Mouse (Mus musculus) MEL (cell line): ENCODE data around the gene Borcs5. TPM values are rescaled to one million over a fixed set of nuclear protein-coding genes. Genes with fewer than 3 reads are reported as not detected.

Experiments
- DNase-seq: peaks from one replicate; pipeline ENCODE4 v3.0.0; 2011; ENCODE audit warnings: low read depth, low spot score
- H3K27ac ChIP-seq: 2 replicates; pipeline ENCODE4 v1.5.1; 2012; ENCODE audit warnings: low read depth, mild to moderate bottlenecking, control low read depth, low read length, moderate library complexity; ENCODE audit not compliant: control insufficient read depth
- H3K27me3 ChIP-seq, 2 experiments: fragments of 150-350 bp in 1 of 2; sonication (generic) in 1 of 2; 2 replicates each; pipeline ENCODE4 v1.6.1; 2012; ENCODE audit warnings: low read length in 2 of 2, mild to moderate bottlenecking in 2 of 2, improper control_type of control experiment in 1 of 2, moderate library complexity in 1 of 2; ENCODE audit not compliant: insufficient read depth in 2 of 2, control insufficient read depth in 1 of 2
- H3K36me3 ChIP-seq, 2 experiments: 2 replicates each; pipeline ENCODE4 v1.6.1; 2012 to 2014; ENCODE audit warnings: low read length in 2 of 2, improper control_type of control experiment in 1 of 2, inconsistent platforms in 1 of 2, mild to moderate bottlenecking in 1 of 2; ENCODE audit not compliant: insufficient read depth in 2 of 2, control insufficient read depth in 1 of 2
- H3K4me1 ChIP-seq, 2 experiments: fragments of 150-350 bp in 1 of 2; sonication (generic) in 1 of 2; 2 replicates each; pipeline ENCODE4 v1.6.1; 2012; ENCODE audit warnings: low read length in 2 of 2, improper control_type of control experiment in 1 of 2, mild to moderate bottlenecking in 1 of 2; ENCODE audit not compliant: insufficient read depth in 2 of 2, control insufficient read depth in 1 of 2
- H3K4me3 ChIP-seq, 2 experiments: fragments of 150-350 bp in 1 of 2; sonication (generic) in 1 of 2; 2 replicates each; pipeline ENCODE4 v1.5.1; 2012; ENCODE audit warnings: low read depth in 2 of 2, low read length in 2 of 2, mild to moderate bottlenecking in 2 of 2, moderate library complexity in 2 of 2, control low read depth in 1 of 2, improper control_type of control experiment in 1 of 2; ENCODE audit not compliant: control insufficient read depth in 1 of 2, insufficient read depth in 1 of 2
- H3K79me2 ChIP-seq: 2 replicates; pipeline ENCODE4 v1.6.1; 2012; ENCODE audit warnings: mild to moderate bottlenecking, low read length, moderate library complexity; ENCODE audit not compliant: control insufficient read depth, poor library complexity, insufficient read depth
- H3K9ac ChIP-seq: 2 replicates; pipeline ENCODE4 v1.6.1; 2012; ENCODE audit warnings: low read depth, mild to moderate bottlenecking, control low read depth, low read length, moderate library complexity; ENCODE audit not compliant: control insufficient read depth, poor library complexity, severe bottlenecking
- H3K9me3 ChIP-seq: fragments of 150-350 bp; sonication (generic); replicated peaks from 2 replicates; pipeline ENCODE4 v1.6.1; 2012; ENCODE audit warnings: mild to moderate bottlenecking, low read length, improper control_type of control experiment, moderate library complexity; ENCODE audit not compliant: insufficient read depth
- CHD2 ChIP-seq: IDR thresholded peaks from 2 replicates; pipeline ENCODE4 v1.6.1; 2011; ENCODE audit warnings: low read length, improper control_type of control experiment
- CTCF ChIP-seq, 3 experiments: IDR thresholded peaks in 2 of 3; conservative IDR thresholded peaks in 1 of 3; 2 replicates each; pipeline ENCODE4 v1.5.1; 2011 to 2012; ENCODE audit warnings: low read length in 3 of 3, low read depth in 2 of 3, mild to moderate bottlenecking in 2 of 3, improper control_type of control experiment in 1 of 3, inconsistent platforms in 1 of 3, mixed read lengths in 1 of 3, moderate library complexity in 1 of 3; ENCODE audit not compliant: control insufficient read depth in 1 of 3, insufficient read depth in 1 of 3, poor library complexity in 1 of 3, severe bottlenecking in 1 of 3
- E2F4 ChIP-seq: IDR thresholded peaks from 2 replicates; pipeline ENCODE4 v1.6.1; 2011; ENCODE audit warnings: low read depth, low read length, improper control_type of control experiment, borderline replicate concordance
- ELF1 ChIP-seq: IDR thresholded peaks from 2 replicates; pipeline ENCODE4 v1.6.1; 2014; ENCODE audit warnings: low read depth, mild to moderate bottlenecking, inconsistent platforms, low read length, improper control_type of control experiment, moderate library complexity
- EP300 ChIP-seq, 2 experiments: IDR thresholded peaks; 2 replicates each; pipeline ENCODE4 v1.6.1; 2011; ENCODE audit warnings: improper control_type of control experiment in 2 of 2, low read length in 2 of 2, low read depth in 1 of 2, mild to moderate bottlenecking in 1 of 2
- GATA1 ChIP-seq: IDR thresholded peaks from 2 replicates; pipeline ENCODE4 v1.6.1; 2011; ENCODE audit warnings: low read depth, low read length, improper control_type of control experiment
- HCFC1 ChIP-seq: IDR thresholded peaks from 2 replicates; pipeline ENCODE4 v1.6.1; 2012; ENCODE audit warnings: low read depth, mild to moderate bottlenecking, inconsistent platforms, low read length, improper control_type of control experiment, moderate library complexity
- MAX ChIP-seq: IDR thresholded peaks from 2 replicates; pipeline ENCODE4 v1.6.1; 2011; ENCODE audit warnings: low read length, improper control_type of control experiment
- MAZ ChIP-seq: IDR thresholded peaks from 2 replicates; pipeline ENCODE4 v1.6.1; 2012; ENCODE audit warnings: low read depth, mild to moderate bottlenecking, inconsistent platforms, low read length, improper control_type of control experiment
- MXI1 ChIP-seq: IDR thresholded peaks from 2 replicates; pipeline ENCODE4 v1.6.1; 2011; ENCODE audit warnings: mild to moderate bottlenecking, low read depth, low read length, improper control_type of control experiment
- MYB ChIP-seq: IDR thresholded peaks from 2 replicates; pipeline ENCODE4 v1.6.1; 2011; ENCODE audit warnings: mild to moderate bottlenecking, low read depth, low read length, improper control_type of control experiment
- MYC ChIP-seq: IDR thresholded peaks from 2 replicates; pipeline ENCODE4 v1.6.1; 2011; ENCODE audit warnings: low read depth, mild to moderate bottlenecking, low read length, improper control_type of control experiment, moderate library complexity
- NELFE ChIP-seq: IDR thresholded peaks from 2 replicates; pipeline ENCODE4 v1.6.1; 2011; ENCODE audit warnings: low read depth, low read length, improper control_type of control experiment
- NRF1 ChIP-seq: IDR thresholded peaks from 2 replicates; pipeline ENCODE4 v1.6.1; 2014; ENCODE audit warnings: low read depth, mild to moderate bottlenecking, inconsistent platforms, low read length, improper control_type of control experiment, moderate library complexity; ENCODE audit not compliant: poor library complexity, insufficient read depth, severe bottlenecking
- POLR2A ChIP-seq, 2 experiments: IDR thresholded peaks; 2 replicates each; pipeline ENCODE4 v1.6.1; 2011 to 2012; ENCODE audit warnings: low read length in 2 of 2, mild to moderate bottlenecking in 2 of 2, control low read depth in 1 of 2, improper control_type of control experiment in 1 of 2, low read depth in 1 of 2, moderate library complexity in 1 of 2; ENCODE audit not compliant: control insufficient read depth in 1 of 2, insufficient read depth in 1 of 2, poor library complexity in 1 of 2
- POLR2AphosphoS2 ChIP-seq: IDR thresholded peaks from 2 replicates; pipeline ENCODE4 v1.6.1; 2011; ENCODE audit warnings: low read length, improper control_type of control experiment
- POLR2AphosphoS5 ChIP-seq: IDR thresholded peaks from 2 replicates; pipeline ENCODE4 v1.6.1; 2012; ENCODE audit warnings: low read depth, borderline replicate concordance, mild to moderate bottlenecking, inconsistent platforms, low read length, moderate library complexity, mixed read lengths
- SIN3A ChIP-seq: IDR thresholded peaks from 2 replicates; pipeline ENCODE4 v1.6.1; 2012; ENCODE audit warnings: low read length, improper control_type of control experiment, inconsistent platforms
- TAL1 ChIP-seq: IDR thresholded peaks from 2 replicates; pipeline ENCODE4 v1.6.1; 2012; ENCODE audit warnings: mild to moderate bottlenecking, inconsistent platforms, low read length, moderate library complexity, mixed read lengths
- TBP ChIP-seq: IDR thresholded peaks from 2 replicates; pipeline ENCODE4 v1.8.0; 2011; ENCODE audit warnings: low read depth, low read length, improper control_type of control experiment
- UBTF ChIP-seq: IDR thresholded peaks from 2 replicates; pipeline ENCODE4 v1.6.1; 2012; ENCODE audit warnings: low read depth, mild to moderate bottlenecking, inconsistent platforms, low read length, improper control_type of control experiment, moderate library complexity, borderline replicate concordance; ENCODE audit not compliant: insufficient read depth
- ZC3H11A ChIP-seq: IDR thresholded peaks from 2 replicates; pipeline ENCODE4 v1.6.1; 2012; ENCODE audit warnings: low read depth, mild to moderate bottlenecking, inconsistent platforms, low read length, improper control_type of control experiment
- ZKSCAN1 ChIP-seq: IDR thresholded peaks from 2 replicates; pipeline ENCODE4 v1.6.1; 2012; ENCODE audit warnings: low read depth, mild to moderate bottlenecking, inconsistent platforms, low read length, improper control_type of control experiment, moderate library complexity
- polyA plus RNA-seq, 2 experiments: library from polyadenylated mRNA; stranded (reverse) in 1 of 2; unstranded in 1 of 2; fragments of >175 nt in 1 of 2; fragments of >200 nt in 1 of 2; gene quantifications; 2 replicates each; pipeline versions ENCODE4 v1.2.1 to v1.2.4; 2012; ENCODE audit warnings: low replicate concordance in 2 of 2, low read depth in 1 of 2; ENCODE audit not compliant: insufficient read length in 2 of 2, insufficient read depth in 1 of 2, missing spikeins in 1 of 2
- total RNA-seq: library from RNA; depleted of rRNA; stranded (reverse); fragments of 300-350 nt; gene quantifications from 2 replicates; pipeline ENCODE4 v1.2.3, GENCODE M21; 2012

Borcs5 gene
- total and polyA plus RNA-seq, 3 experiments, result 7.7 to 13.0 TPM; not detected in 1

GRCm38 (mm10) chr6:134594569-134595442, 44.5 kb upstream of the Borcs5 start:
- Histone ChIP-seq H3K27me3 (no peaks in the 10 kb centered on the region), H3K36me3 (no peaks in the 10 kb centered on the region), H3K4me3 (no peak overlapping the region), H3K9me3 (no peaks in the 10 kb centered on the region), H3K9ac (no peak overlapping the region), H3K27ac (no peak overlapping the region), H3K4me1 (no peaks in the 10 kb centered on the region), H3K79me2 (no peaks in the 10 kb centered on the region)
- no peak for DNase-seq
- TF ChIP-seq E2F4 (no peak), TAL1 (no peak), MAZ (no peak), TBP (no peak), ZC3H11A (no peak), NRF1 (no peak), MAX (no peak), GATA1 (no peak), UBTF (no peak)

GRCm38 (mm10) chr6:134597651-134598229, 41.6 kb upstream of the Borcs5 start:
- H3K9ac ChIP-seq, result no peak overlapping the region
- H3K27me3 ChIP-seq, result no peaks in the 10 kb centered on the region
- no peaks in the 10 kb centered on the region for H3K79me2 ChIP-seq
- no peak overlapping the region for H3K27ac ChIP-seq
- H3K9me3 ChIP-seq, result no peaks in the 10 kb centered on the region
- TF ChIP-seq MYC (no peak), NRF1 (no peak), NELFE (no peak), GATA1 (no peak), EP300 (IDR thresholded peaks at IDR 0.05; ENCODE audit: low read depth in 1 of 2, low read length in 2 of 2) (no peak), CTCF (IDR thresholded peaks at IDR 0.05 in 2 of 3, conservative IDR thresholded peaks at IDR 0.05 in 1 of 3; ENCODE audit: control insufficient read depth in 1 of 3, insufficient read depth in 1 of 3, low read depth in 2 of 3, low read length in 3 of 3, poor library complexity in 1 of 3, severe bottlenecking in 1 of 3) (no peak), SIN3A (no peak), HCFC1 (no peak), ZKSCAN1 (no peak), POLR2AphosphoS2 (no peak), MXI1 (no peak), ZC3H11A (no peak), POLR2AphosphoS5 (no peak), POLR2A (IDR thresholded peaks at IDR 0.05; ENCODE audit: control insufficient read depth in 1 of 2, insufficient read depth in 1 of 2, low read depth in 1 of 2, low read length in 2 of 2, poor library complexity in 1 of 2) (no peak), ELF1 (no peak), MYB (no peak), CHD2 (no peak), TAL1 (no peak)
- peaks cover 2% of the 10 kb centered on the region in 2 experiments for H3K4me1 ChIP-seq
- no peak for DNase-seq
- peaks cover 0 to 2% of the 10 kb centered on the region in 2 experiments; a peak in 2 of 4 replicates for H3K36me3 ChIP-seq
- H3K4me3 ChIP-seq, result no peak overlapping the region
